Mouse (Mus musculus): ENCODE data around the gene 9030612E09Rik. TPM values are rescaled to one million over a fixed set of nuclear protein-coding genes. Genes with fewer than 3 reads are reported as not detected.

Gene 9030612E09Rik
- polyA plus RNA-seq, 1 experiment from 2014 or later, result 2.5 TPM

GRCm38 (mm10) chr10:43166817-43167216 lies 7.7 kb upstream of the 9030612E09Rik start:
- H3K36me3 ChIP-seq, result no peaks in the 10 kb centered on the region
- no peak overlapping the region for H3K9ac ChIP-seq
- ATAC-seq (ENCODE audit: low FRiP score), result no peak
- peaks cover 16% of the 10 kb centered on the region for H3K4me1 ChIP-seq
- H3K27me3 ChIP-seq, result no peaks in the 10 kb centered on the region
- peaks cover 9% of the 10 kb centered on the region; the same call in 1 of the 2 replicates for H3K9me3 ChIP-seq (replicated peaks)
- no peak overlapping the region for H3K4me3 ChIP-seq
- 91% methylated on average over 3 of the region's 3 CpGs for WGBS
- no peak overlapping the region for H3K4me2 ChIP-seq (replicated peaks)
- no peak overlapping the region for H3K27ac ChIP-seq

- WGBS, result 77% methylated on average over 7 of the region's 7 CpGs
- no peaks in the 10 kb centered on the region for H3K36me3 ChIP-seq
- no peak overlapping the region for H3K27ac ChIP-seq
- peaks cover 18% of the 10 kb centered on the region for H3K4me1 ChIP-seq
- H3K4me2 ChIP-seq (replicated peaks), result no peak overlapping the region
- H3K9ac ChIP-seq, result no peak overlapping the region
- ATAC-seq (ENCODE audit: low FRiP score), result no peak
- H3K9me3 ChIP-seq (replicated peaks), result 0 out of 2 replicates have a peak, but pooled peaks cover 3% of the 10 kb centered on the region
- no peak overlapping the region for H3K4me3 ChIP-seq
- H3K27me3 ChIP-seq, result no peaks in the 10 kb centered on the region
These were observed 5.7 kb upstream of the 9030612E09Rik start for GRCm38 (mm10) chr10:43168847-43169246.

GRCm38 (mm10) chr10:43171106-43171505 lies 3.4 kb upstream of the 9030612E09Rik start:
- peak overlapping the region; percentile 35; the same call in 1 of the 2 replicates for H3K27ac ChIP-seq
- peak overlapping the region; percentile 89 for H3K4me3 ChIP-seq
- H3K36me3 ChIP-seq, result no peaks in the 10 kb centered on the region
- peaks cover 28% of the 10 kb centered on the region for H3K4me1 ChIP-seq
- 0 out of 2 replicates have a peak, but pooled peaks cover 3% of the 10 kb centered on the region for H3K9me3 ChIP-seq (replicated peaks)
- ATAC-seq (ENCODE audit: low FRiP score), result no peak
- H3K9ac ChIP-seq, result peak overlapping the region; percentile 45; the same call in 1 of the 2 replicates
- H3K27me3 ChIP-seq, result peaks cover 5% of the 10 kb centered on the region
- WGBS, result 4% methylated on average over 8 of the region's 8 CpGs
- H3K4me2 ChIP-seq (replicated peaks), result peak overlapping the region; percentile 83

GRCm38 (mm10) chr10:43172066-43172465 lies 2.4 kb upstream of the 9030612E09Rik start:
- no peak for ATAC-seq (ENCODE audit: low FRiP score)
- peaks cover 6% of the 10 kb centered on the region for H3K27me3 ChIP-seq
- H3K4me1 ChIP-seq, result peaks cover 28% of the 10 kb centered on the region
- H3K27ac ChIP-seq, result no peak overlapping the region
- no peaks in the 10 kb centered on the region for H3K36me3 ChIP-seq
- 2% methylated on average over 7 of the region's 7 CpGs for WGBS
- peak overlapping the region; percentile 89 for H3K4me3 ChIP-seq
- H3K9ac ChIP-seq, result peak overlapping the region; percentile 94
- H3K9me3 ChIP-seq (replicated peaks), result no peaks in the 10 kb centered on the region
- peak overlapping the region; percentile 83 for H3K4me2 ChIP-seq (replicated peaks)

- WGBS, result 2% methylated on average over 8 of the region's 8 CpGs
- ATAC-seq (ENCODE audit: low FRiP score), result no peak
These were observed 1.9 kb upstream of the 9030612E09Rik start for GRCm38 (mm10) chr10:43172554-43172953.

DNA sequence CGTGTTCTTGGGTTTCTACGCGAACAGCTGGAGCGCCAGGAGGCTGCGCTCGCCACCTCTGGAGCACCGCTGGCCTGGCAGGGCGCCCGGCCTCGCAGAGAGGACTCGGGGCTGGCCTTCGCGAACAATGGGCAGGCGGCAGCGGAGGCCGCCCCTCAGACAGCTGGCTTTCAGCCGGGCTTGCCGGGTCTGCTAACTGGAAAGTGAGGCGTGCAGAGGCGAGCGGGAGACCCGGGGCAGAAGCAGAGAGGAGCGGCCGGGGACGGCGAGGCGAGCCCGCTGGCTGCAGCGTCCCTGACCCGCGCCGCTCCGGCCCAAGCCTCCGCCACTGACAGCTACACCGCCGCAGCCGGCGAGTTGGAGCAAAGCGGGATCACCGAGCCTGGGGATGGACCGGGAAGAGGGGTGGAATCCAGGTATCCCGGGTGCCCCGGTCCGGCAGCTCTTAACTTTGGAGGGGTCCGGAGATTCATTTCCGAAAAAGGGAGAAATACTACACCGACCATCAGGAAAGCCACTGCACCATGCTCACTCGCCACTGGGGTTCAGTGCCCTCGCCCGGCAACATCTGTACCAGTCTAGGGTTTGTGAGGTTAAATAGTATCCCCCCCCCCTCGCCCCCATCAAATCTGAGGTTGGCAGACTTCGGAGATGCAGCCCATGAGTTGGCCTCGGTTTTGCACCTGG lies 1.2 kb upstream of the 9030612E09Rik start:
- no peaks in the 10 kb centered on the region for H3K9me3 ChIP-seq (replicated peaks)
- peak overlapping the region; percentile 94 for H3K9ac ChIP-seq
- peaks cover 6% of the 10 kb centered on the region for H3K27me3 ChIP-seq
- H3K36me3 ChIP-seq, result no peaks in the 10 kb centered on the region
- peak overlapping the region; percentile 89 for H3K4me3 ChIP-seq
- H3K27ac ChIP-seq, result peak overlapping the region; percentile 98
- H3K4me1 ChIP-seq, result peaks cover 28% of the 10 kb centered on the region
- under 1% methylated on average over 53 of the region's 53 CpGs for WGBS
- peak; percentile 27 for ATAC-seq (ENCODE audit: low FRiP score)
- H3K4me2 ChIP-seq (replicated peaks), result peak overlapping the region; percentile 83

More at GRCm38 (mm10) chr10:43172554-43172953, 1.9 kb upstream of the 9030612E09Rik start:
- H3K36me3 ChIP-seq, result no peaks in the 10 kb centered on the region
- peak overlapping the region; percentile 83 for H3K4me2 ChIP-seq (replicated peaks)
- H3K27me3 ChIP-seq, result peaks cover 6% of the 10 kb centered on the region
- H3K9me3 ChIP-seq (replicated peaks), result no peaks in the 10 kb centered on the region
- H3K4me1 ChIP-seq, result peaks cover 28% of the 10 kb centered on the region
- peak overlapping the region; percentile 89 for H3K4me3 ChIP-seq
- peak overlapping the region; percentile 94 for H3K9ac ChIP-seq
- H3K27ac ChIP-seq, result peak overlapping the region; percentile 98; the same call in 1 of the 2 replicates

GRCm38 (mm10) chr10:43173828-43174325 lies 627 bp upstream of the 9030612E09Rik start:
- Histone ChIP-seq H3K4me1 (peaks cover 28% of the 10 kb centered on the region), H3K27ac (peak overlapping the region; percentile 98), H3K9ac (peak overlapping the region; percentile 94), H3K9me3 (replicated peaks) (no peaks in the 10 kb centered on the region), H3K4me2 (replicated peaks) (peak overlapping the region; percentile 83), H3K4me3 (peak overlapping the region; percentile 89), H3K27me3 (peaks cover 6% of the 10 kb centered on the region), H3K36me3 (no peaks in the 10 kb centered on the region)
- 0% methylated on average over 24 of the region's 38 CpGs for WGBS
- ATAC-seq (ENCODE audit: low FRiP score), result peak; percentile 57

- Histone ChIP-seq H3K9ac (peak overlapping the region; percentile 94), H3K4me1 (peaks cover 28% of the 10 kb centered on the region), H3K4me3 (peak overlapping the region; percentile 89), H3K27ac (peak overlapping the region; percentile 98), H3K4me2 (replicated peaks) (peak overlapping the region; percentile 83), H3K9me3 (replicated peaks) (no peaks in the 10 kb centered on the region), H3K36me3 (no peaks in the 10 kb centered on the region), H3K27me3 (peaks cover 6% of the 10 kb centered on the region)
- peak; percentile 41 for ATAC-seq (ENCODE audit: low FRiP score)
- WGBS, result 0% methylated on average over 18 of the region's 18 CpGs
These were observed 675 bp downstream of the 9030612E09Rik start for GRCm38 (mm10) chr10:43175156-43175601.

- Histone ChIP-seq H3K27ac (peak overlapping the region; percentile 45), H3K4me1 (peaks cover 15% of the 10 kb centered on the region), H3K4me2 (replicated peaks) (0 out of 2 replicates have a peak overlapping the region, but pooled peaks have one; percentile 3), H3K4me3 (no peak overlapping the region), H3K36me3 (no peaks in the 10 kb centered on the region), H3K9me3 (replicated peaks) (no peaks in the 10 kb centered on the region), H3K27me3 (peaks cover 6% of the 10 kb centered on the region), H3K9ac (no peak overlapping the region)
- 35% methylated on average over 5 of the region's 5 CpGs for WGBS
- ATAC-seq (ENCODE audit: low FRiP score), result peak; percentile 84
These were observed 5.9 kb downstream of the 9030612E09Rik start for GRCm38 (mm10) chr10:43180313-43180912.

- H3K9me3 ChIP-seq (replicated peaks), result no peaks in the 10 kb centered on the region
- H3K9ac ChIP-seq, result no peak overlapping the region
- H3K4me1 ChIP-seq, result no peaks in the 10 kb centered on the region
- 90% methylated on average over 2 of the region's 2 CpGs for WGBS
- no peaks in the 10 kb centered on the region for H3K27me3 ChIP-seq
- no peak for ATAC-seq (ENCODE audit: low FRiP score)
- no peak overlapping the region for H3K4me3 ChIP-seq
- H3K4me2 ChIP-seq (replicated peaks), result no peak overlapping the region
- no peaks in the 10 kb centered on the region for H3K36me3 ChIP-seq
- H3K27ac ChIP-seq, result no peak overlapping the region
These were observed 25.7 kb downstream of the 9030612E09Rik start for GRCm38 (mm10) chr10:43200206-43200605.

GRCm38 (mm10) chr10:43203865-43204264 lies 29.4 kb downstream of the 9030612E09Rik start:
- Histone ChIP-seq H3K27me3 (no peaks in the 10 kb centered on the region), H3K9ac (no peak overlapping the region), H3K36me3 (no peaks in the 10 kb centered on the region), H3K4me2 (replicated peaks) (no peak overlapping the region), H3K4me1 (no peaks in the 10 kb centered on the region), H3K4me3 (no peak overlapping the region), H3K27ac (no peak overlapping the region), H3K9me3 (replicated peaks) (0 out of 2 replicates have a peak, but pooled peaks cover under 1% of the 10 kb centered on the region)
- 76% methylated on average over 3 of the region's 3 CpGs for WGBS
- no peak for ATAC-seq (ENCODE audit: low FRiP score)

GRCm38 (mm10) chr10:43211866-43212265 lies 37.4 kb downstream of the 9030612E09Rik start:
- no peaks in the 10 kb centered on the region for H3K27me3 ChIP-seq
- H3K4me3 ChIP-seq, result no peak overlapping the region
- H3K9ac ChIP-seq, result no peak overlapping the region
- no peak overlapping the region for H3K4me2 ChIP-seq (replicated peaks)
- no peak for ATAC-seq (ENCODE audit: low FRiP score)
- H3K27ac ChIP-seq, result no peak overlapping the region
- H3K9me3 ChIP-seq (replicated peaks), result peaks cover 5% of the 10 kb centered on the region; the same call in 1 of the 2 replicates
- WGBS, result 30% methylated on average over 6 of the region's 6 CpGs
- no peaks in the 10 kb centered on the region for H3K36me3 ChIP-seq
- no peaks in the 10 kb centered on the region for H3K4me1 ChIP-seq

All from hindbrain, embryonic 12.5 days (tissue).